Mouse (Mus musculus): ENCODE measurements around the gene Pcsk7.
A peak's percentile ranks its signal among the peaks of the same experiment; 100 is the strongest.

Gene Pcsk7

DNA sequence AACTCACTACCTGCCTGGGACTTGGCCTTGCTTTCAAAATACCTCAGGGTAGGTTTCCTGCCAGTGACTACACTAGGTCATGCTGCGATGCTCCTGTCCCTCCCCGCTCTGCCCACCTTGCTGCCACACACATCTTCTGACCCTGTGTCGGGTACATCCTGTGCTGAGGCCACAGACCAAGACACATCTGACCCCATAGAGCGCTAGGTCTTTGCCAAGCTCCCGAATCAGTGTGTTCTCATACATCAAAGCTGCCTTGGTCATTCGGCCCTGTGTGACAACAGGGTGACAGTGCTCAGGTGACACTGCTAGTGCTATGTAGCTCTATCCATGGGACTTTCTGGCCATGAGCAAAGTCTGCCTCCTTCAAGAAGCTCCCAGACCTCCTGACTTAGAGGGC lies 33.5 kb downstream of the Pcsk7 start:
- DNase-seq, result no peak

DNA sequence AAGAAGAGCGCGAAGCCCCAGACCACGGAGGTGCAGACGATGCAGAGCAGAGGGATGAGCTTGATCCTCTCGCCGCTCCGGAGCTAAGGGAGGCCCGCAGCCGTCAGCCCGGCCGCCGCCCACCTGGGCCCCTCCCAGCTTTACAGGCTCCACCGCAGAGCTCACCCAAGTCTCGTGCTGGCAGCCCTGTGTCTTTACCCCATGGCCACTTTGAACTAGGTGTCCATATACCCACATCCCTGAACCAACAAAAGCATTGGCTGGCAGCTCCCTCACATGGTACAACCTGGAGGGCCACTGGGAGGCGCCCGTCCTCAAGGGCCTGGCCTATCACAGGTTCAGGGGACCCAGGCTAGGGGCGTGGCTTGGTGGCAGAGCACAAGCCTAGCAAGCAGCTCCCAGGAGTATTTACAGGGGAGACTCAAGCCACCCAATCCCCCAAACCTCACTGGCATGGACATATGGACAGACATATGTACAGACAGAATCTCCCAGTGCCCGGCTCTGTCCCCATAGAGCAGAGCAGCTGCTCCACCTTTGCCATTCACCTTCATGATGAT lies 35.1 kb downstream of the Pcsk7 start:
- peak; percentile 45 for DNase-seq

DNA sequence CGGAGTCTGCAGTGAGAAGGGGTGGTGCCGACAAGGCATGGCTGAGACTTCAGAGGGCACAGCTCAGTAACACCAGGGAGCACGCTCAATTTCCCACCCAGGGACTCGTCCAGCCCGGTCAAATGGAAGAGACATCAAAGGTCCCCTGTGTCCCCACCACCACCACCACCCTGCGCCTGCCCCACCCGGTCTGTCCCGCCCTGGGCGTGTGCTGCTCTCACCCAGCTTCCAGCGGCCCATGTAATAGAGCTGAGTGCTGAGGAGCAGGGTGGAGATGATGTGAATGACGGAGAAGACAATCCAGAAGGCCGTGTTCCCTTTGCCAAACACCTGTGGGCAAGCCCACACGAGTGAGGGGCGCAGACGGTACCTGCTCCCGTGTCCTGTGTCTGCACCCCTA lies 36.2 kb downstream of the Pcsk7 start:
- no peak for DNase-seq

DNA sequence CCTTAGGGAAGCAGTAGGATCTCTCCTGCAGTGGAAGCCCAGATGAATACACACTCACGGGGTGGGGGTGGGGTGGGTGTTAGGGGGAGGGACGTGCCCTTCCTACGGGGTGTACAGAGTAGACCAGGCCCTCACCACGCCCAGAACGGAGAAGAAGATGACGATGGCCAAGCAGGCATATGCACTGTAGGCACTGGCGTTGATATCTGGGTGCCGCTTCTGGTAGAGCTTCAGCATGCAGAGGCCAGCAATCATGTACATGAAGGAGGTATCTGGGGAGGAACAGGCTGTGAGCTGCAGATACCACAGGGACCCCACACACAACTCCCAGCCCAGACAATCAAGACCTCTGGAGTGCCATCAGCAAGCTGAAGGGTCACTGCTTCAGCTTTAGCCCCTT lies 36.6 kb downstream of the Pcsk7 start:
- no peak for DNase-seq

DNA sequence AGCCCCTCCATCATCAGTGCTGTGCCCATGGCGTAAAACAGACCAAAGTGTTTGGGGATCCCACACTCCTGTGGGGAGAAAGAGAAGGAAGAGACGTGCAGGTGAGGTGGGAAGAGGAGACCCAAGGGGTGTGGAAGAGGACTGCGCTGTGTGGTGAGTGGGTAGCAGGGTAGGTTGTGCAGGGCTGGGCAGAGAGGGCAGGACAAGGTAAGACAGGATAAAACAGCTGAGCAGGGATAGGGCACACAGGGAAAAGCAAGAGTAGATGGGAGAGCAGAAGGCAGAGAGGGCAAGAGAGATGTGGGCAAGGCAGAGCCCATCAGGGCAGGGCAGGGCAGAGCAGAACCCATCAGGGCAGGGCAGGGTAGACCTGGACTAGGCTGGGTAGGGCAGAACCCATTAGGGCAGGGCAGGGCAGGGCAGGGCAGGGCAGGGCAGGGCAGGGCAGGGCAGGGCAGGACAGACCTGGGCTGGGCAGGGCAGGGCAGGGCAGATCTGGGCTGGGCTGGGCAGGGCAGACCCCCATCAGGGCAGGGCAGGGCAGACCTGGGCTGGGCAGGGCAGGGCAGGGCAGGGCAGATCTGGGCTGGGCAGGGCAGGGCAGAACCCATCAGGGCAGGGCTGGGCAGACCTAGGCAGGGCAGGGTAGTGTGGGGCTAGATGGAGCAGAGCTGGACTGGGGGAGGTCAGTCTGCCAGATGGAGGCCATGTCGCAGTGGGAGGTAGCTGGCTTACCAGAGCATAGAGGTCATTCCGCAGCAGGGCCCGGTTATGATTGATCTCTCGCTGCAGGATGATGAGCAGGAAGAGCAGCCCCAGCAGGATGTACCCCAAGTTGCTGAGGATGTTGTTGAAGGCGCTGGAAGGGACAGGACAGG lies 37.6 kb downstream of the Pcsk7 start:
- DNase-seq, result no peak

DNA sequence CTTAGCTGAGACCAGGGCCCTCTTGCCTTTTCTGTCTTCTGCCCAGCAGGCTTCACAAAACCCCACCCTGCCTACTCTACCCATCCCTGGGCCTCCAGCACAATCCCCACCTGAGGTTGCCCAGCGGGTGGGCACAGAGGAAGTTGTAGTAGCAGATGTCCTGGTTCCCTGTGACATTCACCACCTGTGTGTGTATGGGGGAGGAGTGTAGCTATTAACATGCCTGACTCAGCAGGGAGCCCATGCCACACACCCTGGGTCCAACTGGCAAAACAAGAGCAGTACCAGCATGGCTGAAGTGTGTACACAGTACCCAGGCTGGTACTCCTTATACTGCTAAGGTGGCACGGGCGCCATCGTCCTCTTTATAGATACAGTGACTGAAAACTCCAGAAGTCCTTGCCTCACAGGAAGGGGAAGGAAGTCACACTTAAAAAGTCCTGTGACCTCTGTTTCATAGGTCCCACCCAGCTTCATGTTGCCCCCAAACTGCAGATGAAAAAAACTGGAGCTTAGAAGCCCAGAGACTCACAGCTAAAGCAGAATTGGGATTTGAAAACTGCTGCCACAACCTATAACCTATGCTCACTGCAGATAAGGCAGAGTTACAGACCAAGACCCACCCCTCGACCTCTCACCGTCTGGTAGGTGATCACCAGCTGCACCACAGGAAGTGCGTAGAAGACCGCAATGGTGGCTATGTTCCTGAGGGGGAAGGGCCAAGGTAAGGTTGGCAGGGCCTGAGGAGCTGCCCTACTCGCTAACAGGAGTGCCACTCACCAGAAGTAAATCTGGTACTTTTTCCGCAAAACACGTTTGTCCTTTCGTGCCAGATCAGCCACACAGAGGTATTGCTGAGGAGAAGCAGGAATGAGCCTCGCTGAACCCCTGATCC lies 38.5 kb downstream of the Pcsk7 start:
- DNase-seq, result peak; percentile 83

DNA sequence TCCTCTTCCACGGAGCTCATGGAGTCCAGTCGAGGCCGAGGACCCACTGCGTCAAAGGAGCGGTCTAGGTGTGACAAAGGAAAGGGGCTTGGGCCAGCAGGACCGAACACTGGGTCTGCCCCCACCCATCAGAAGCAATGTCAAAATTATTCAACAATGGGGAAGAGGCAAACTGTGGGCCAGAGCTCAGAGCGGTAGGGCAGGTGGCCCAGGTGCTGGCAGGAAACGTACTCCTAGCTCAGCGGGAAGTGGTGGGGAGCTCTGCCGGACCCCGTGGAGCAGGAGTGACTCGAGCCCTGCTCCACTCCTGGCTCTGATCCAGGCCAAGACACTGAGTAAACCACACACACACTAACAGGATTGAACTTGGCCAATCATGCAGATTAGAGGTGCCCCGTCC lies 39.4 kb downstream of the Pcsk7 start:
- peak; percentile 65 for DNase-seq

- no peak for DNase-seq
Observed at GRCm38 (mm10) chr9:45946182-45946871, 40.0 kb downstream of the Pcsk7 start.

GRCm38 (mm10) chr9:45946872-45947183 lies 40.5 kb downstream of the Pcsk7 start:
- DNase-seq, result no peak

DNA sequence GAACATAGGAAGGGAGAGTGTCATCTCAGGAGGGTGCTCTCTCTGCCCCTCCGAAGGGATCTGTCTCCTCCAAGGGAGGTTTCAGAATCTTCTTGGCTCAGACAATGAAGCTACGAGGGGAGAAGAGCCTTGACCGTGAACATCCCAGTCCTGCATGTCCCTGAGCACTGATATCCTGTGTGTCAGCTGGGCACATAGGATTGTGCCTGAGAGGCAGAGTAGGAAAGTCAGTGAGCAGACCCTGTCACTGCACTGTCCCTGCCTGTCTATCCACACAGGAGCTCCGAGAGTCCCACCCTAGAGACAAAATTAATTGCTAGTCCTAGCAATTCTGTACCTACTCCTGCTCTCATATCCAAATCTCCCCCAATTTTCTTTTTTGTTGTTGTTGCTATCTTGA lies 45.8 kb downstream of the Pcsk7 start:
- DNase-seq, result no peak

GRCm38 (mm10) chr9:45952890-45953289 lies 46.6 kb downstream of the Pcsk7 start:
- no peak for DNase-seq

GRCm38 (mm10) chr9:45953511-45954293 lies 47.4 kb downstream of the Pcsk7 start:
- DNase-seq, result no peak

DNA sequence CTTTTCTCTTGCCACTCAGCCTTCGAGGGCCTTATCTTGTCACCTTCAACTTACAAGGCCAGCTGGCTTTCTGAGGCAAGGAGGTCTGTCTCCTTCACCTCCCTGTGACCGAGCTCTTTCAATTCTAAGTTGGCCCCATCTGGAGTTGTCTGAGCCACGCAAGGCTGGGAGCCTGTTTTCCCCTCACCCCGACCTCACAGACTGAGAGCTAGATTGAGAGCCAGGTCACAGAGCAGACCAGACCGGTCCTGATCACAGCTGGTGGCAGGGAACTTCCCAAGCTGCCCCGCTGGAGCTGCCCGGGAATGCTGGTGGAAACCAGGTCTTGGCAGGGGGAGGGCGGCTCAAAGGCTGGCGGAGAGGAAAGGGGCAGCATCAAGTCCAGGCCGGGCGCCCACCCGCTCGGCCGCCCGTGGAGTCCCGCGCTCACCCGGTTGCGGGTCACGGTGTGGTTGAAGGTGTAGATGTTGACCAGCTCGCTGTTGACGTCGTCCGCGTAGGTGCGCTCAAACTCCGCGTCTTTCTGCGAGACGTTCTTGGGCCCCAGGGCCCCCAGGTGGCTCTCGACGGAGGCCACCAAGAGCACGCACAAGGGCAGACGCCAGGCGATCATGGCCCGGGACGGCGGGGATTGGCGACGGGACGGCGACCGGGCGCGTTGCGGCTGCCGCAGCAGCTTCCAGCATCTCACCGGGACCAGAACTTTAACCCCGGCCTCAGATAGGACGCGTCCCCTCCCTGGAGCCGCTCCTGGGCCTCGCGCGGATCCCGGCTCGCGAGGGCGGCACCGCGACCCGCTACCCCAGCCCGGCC lies 48.2 kb downstream of the Pcsk7 start:
- peak; percentile 61 for DNase-seq

DNA sequence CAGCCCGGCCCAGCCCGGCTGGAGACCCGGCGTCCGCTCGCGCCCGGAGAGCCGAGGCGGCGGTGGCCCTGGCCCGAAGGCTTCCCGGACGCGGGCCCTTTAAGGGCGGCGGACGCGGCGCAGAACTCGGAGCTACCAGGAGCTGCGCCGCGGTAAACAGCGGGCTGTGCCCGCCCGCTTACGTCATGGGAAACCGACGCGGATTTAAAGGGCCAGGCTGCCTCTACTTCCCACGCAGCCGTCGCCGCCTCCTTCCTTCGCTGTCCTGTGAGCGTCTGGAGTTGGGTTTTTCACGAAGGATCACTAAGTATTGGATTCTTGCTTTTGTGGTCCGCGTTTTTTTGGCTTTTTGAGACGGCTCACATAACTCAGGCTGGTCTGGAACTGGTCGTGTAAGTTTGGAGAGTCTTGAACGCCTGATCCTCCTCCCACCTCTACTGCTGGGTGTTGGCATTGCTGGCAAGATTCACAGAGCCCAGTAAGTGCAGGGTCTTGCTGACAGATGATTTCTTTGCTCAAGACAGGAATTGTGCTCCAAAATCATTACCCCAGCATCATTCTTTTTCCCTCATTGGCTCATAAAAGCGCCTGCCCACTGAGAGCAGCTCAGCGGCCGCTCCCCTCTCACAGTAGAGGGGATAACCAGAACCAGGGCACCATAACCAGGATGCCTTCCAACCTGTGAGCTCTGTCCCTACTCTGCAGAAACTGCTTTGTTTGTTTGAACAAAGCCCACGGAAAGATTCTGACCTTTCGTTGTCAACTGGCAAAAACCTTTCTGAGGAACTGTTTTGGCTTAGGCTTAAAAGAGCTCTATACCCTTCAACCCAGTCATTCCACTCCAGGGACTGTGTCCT lies 49.0 kb downstream of the Pcsk7 start, which contains the start of gene Sidt2:
Gene Sidt2 (minus strand): TSS at position 152 of the 857 bp plus-strand sequence.
- DNase-seq, result peak; percentile 92

DNA sequence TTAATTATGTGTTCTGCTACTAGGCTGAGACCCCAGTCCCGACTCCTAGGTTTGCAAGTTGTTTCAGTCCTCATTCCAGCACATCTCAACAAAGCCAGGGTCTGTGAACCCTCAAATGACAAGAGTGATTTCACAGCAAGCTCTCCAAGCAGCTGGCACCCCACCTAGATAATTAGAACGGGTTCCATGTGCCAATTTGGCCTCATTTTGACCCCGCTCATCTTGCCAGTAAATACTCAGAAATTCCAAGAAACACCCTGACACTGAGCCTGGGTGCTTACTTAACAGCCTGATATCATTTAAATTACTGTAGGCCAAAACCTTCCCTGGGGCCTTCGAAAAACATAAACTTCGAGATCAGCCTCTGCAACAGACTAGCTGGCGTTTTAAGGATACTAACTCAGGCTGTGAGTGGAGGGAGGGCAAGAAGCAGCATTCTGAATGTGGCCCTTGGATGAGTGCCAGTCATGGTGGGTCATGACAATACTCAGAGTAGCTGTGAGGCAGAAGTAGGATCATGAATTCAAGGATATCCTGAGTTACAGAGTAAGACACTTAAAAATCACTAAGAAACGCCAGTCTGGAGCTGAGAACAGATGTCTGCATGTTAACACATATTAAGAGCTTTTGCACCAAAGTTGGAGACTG lies 51.9 kb downstream of the Pcsk7 start:
- no peak for DNase-seq

- DNase-seq, result no peak
Observed at GRCm38 (mm10) chr9:45958851-45959250, 52.6 kb downstream of the Pcsk7 start.

GRCm38 (mm10) chr9:45959661-45960060 lies 53.4 kb downstream of the Pcsk7 start:
- DNase-seq, result no peak

GRCm38 (mm10) chr9:45961855-45962254 lies 55.6 kb downstream of the Pcsk7 start:
- DNase-seq, result no peak

DNA sequence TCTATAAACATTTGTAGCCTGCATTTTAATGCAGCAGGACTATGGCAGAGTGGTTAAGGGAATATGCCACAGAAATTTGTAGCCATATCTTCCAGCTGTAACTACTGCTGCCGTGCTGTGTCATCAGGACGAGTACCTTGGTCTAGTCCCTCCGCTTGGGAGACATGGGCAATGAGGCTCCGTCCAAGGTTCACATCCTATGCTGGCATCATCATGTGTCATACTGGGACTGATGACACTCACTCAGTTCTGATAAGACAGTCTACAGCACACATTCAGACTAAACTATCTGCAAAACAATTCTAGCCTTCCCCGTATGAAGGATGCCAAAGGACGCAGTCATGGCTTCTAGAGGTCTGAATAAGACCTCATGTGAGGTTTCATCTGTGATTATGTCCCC lies 57.3 kb downstream of the Pcsk7 start:
- DNase-seq, result no peak

GRCm38 (mm10) chr9:45976884-45977283 lies 70.6 kb downstream of the Pcsk7 start:
- DNase-seq, result peak; percentile 46

All from thymus, postnatal 14 days (tissue).